Mouse (Mus musculus): ENCODE data around the gene Cbl. TPM values are rescaled to one million over a fixed set of nuclear protein-coding genes. Genes with fewer than 3 reads are reported as not detected.
A peak's percentile ranks its signal among the peaks of the same experiment; 100 is the strongest.

The Cbl gene
- polyA plus RNA-seq, 1 experiment from 2014 or later: 18.7 TPM

DNA sequence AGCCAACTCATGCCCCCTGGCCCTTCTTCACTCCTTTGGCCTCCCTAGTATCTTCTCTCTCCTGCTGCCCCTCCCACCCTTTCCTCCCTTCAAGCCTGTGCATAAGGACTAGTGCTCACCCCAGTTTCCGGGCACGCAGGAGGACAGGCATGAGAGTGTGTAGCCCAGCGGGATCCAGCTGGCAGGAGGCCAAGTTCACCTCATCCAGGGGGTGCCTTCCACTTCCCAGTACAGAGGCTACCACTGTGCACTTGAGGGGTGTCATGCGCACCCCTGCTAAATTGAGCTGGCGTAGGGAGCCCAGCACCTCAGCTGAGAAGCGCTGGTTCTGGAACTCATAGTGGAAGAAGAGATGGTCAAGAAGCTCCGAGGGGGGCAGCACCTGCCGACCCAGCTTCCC lies 22.4 kb upstream of the Cbl start:
- Histone ChIP-seq H3K9ac (replicated peaks) (no peak overlapping the region), H3K4me2 (no peak overlapping the region), H3K4me3 (replicated peaks) (no peak overlapping the region), H3K36me3 (no peaks in the 10 kb centered on the region), H3K27ac (no peak overlapping the region), H3K27me3 (peaks cover 1% of the 10 kb centered on the region; the same call in 1 of the 2 replicates), H3K9me3 (no peaks in the 10 kb centered on the region), H3K4me1 (replicated peaks) (peaks cover 32% of the 10 kb centered on the region)
- ATAC-seq (ENCODE audit: insufficient number of reproducible peaks, insufficient read depth, low FRiP score, low TSS enrichment, low read depth): no peak
- WGBS: 87% methylated on average over 8 of the region's 8 CpGs

DNA sequence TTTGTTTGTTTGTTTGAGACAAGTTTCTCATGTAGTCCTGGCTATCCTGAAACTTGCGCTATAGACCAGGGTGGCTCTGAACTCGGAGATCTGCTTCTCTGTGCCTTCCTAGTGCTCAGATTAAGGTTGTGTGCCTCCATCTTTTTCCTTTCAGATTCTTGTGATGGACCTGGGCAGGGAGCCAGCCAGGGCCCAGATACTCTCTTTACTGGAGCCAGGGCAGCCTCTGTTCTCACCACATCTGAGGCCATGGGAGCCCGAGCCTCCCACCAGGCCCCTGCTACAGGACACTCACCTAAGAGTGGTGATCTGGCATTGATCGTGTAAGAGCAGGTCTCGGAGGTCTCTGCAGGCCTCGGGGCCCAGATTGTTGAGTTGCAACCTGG lies 21.3 kb upstream of the Cbl start:
- WGBS: 48% methylated on average over 6 of the region's 6 CpGs
- H3K27ac ChIP-seq: peak overlapping the region; percentile 59
- no peak for ATAC-seq (ENCODE audit: insufficient number of reproducible peaks, insufficient read depth, low FRiP score, low TSS enrichment, low read depth)

DNA sequence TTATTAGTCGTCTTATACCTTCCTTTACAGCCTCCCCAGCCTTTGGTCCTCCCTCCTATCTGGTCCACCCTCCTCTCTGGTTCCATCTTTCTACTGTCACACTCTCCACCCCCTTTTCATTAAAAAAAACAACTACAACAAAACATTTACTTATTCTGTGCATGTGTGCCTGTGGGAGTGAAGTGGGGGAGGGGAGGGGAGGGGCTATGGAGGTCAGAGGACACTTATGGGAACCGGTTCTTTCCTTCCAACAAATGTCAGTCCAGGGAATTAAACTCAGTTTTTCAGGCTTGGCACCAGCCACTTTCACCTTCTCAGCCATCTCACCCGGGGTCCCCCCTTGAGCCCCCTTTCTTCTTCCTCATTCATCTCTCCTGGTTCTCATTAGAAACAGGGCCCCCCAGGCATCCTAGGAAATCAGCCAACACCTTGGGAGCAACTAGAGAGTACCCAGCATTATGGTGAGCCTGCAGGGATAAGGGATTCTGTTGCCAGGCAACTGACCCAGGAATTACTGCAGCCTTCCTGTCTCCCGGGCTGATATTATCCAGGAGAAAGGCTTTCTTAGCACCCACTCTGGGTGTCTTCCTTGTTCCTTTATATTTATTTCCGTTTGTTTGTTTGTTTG lies 20.8 kb upstream of the Cbl start:
- peak overlapping the region; percentile 9; the same call in 1 of the 2 replicates for H3K4me2 ChIP-seq
- 5% methylated on average over 5 of the region's 5 CpGs for WGBS
- no peak overlapping the region for H3K4me3 ChIP-seq (replicated peaks)
- no peaks in the 10 kb centered on the region for H3K36me3 ChIP-seq
- peaks cover 32% of the 10 kb centered on the region for H3K4me1 ChIP-seq (replicated peaks)
- peak overlapping the region; percentile 59 for H3K27ac ChIP-seq
- peak; percentile 39; the same call in 1 of the 2 replicates for ATAC-seq (ENCODE audit: insufficient number of reproducible peaks, insufficient read depth, low FRiP score, low TSS enrichment, low read depth)
- H3K27me3 ChIP-seq: peaks cover 5% of the 10 kb centered on the region
- 0 out of 2 replicates have a peak overlapping the region, but pooled peaks have one; percentile 4 for H3K9ac ChIP-seq (replicated peaks)
- no peaks in the 10 kb centered on the region for H3K9me3 ChIP-seq

More for the DNA sequence above, 21.3 kb upstream of the Cbl start:
- H3K36me3 ChIP-seq: no peaks in the 10 kb centered on the region
- no peak overlapping the region for H3K4me3 ChIP-seq (replicated peaks)
- H3K9ac ChIP-seq (replicated peaks): no peak overlapping the region
- H3K9me3 ChIP-seq: no peaks in the 10 kb centered on the region
- H3K4me2 ChIP-seq: no peak overlapping the region
- H3K27me3 ChIP-seq: peaks cover 3% of the 10 kb centered on the region; the same call in 1 of the 2 replicates
- peaks cover 32% of the 10 kb centered on the region for H3K4me1 ChIP-seq (replicated peaks)

DNA sequence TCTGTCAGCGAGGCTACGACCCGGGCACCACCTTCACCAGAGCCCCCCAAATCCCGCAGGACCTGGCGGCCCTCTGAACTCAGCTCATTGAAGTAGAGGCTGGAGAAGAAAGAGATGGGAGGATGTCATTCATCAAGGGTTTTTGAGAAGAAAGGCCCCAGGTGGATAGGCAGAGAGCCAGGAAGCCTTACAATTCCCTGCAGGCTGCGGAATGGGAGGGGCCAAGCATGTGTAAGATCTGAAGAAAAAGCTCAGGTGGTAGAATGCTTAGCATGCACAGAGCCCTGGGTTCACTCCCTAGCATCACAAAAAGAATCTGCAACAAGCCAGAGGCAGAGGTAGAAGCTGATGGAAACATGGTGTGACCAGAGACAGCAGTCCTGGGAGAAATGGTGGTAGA lies 19.6 kb upstream of the Cbl start:
- H3K9ac ChIP-seq (replicated peaks): no peak overlapping the region
- no peaks in the 10 kb centered on the region for H3K36me3 ChIP-seq
- peaks cover 12% of the 10 kb centered on the region for H3K27me3 ChIP-seq
- ATAC-seq (ENCODE audit: insufficient number of reproducible peaks, insufficient read depth, low FRiP score, low TSS enrichment, low read depth): no peak
- H3K27ac ChIP-seq: 0 out of 2 replicates have a peak overlapping the region, but pooled peaks have one; percentile 4
- H3K4me2 ChIP-seq: no peak overlapping the region
- H3K4me3 ChIP-seq (replicated peaks): no peak overlapping the region
- peaks cover 32% of the 10 kb centered on the region for H3K4me1 ChIP-seq (replicated peaks)
- 73% methylated on average over 6 of the region's 6 CpGs for WGBS
- no peaks in the 10 kb centered on the region for H3K9me3 ChIP-seq

DNA sequence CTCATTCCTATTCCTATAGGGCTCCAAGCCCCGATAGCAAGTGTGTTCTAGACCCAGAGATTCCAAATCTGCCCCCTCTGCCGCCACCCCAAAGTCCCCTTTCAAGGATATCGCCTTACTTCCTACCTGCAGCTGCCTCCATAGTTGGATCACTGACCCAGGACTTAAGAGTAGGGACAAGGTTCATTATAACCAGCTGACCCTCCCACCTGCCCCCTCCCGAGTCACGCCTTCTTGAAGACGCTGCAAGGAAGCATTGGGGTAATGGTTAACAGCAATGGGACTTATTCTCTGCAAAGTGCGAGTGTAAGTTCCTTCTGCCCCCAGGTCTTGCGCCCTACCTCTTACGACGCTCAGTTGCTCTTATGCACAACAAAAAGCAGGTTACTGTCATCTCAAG lies 17.5 kb upstream of the Cbl start, which contains the start of gene Pdzd3:
Gene Pdzd3 (minus strand): TSS at position 158 of the 400 bp plus-strand sequence.
- H3K27me3 ChIP-seq: peaks cover 12% of the 10 kb centered on the region
- H3K4me1 ChIP-seq (replicated peaks): peaks cover 32% of the 10 kb centered on the region
- 73% methylated on average over 10 of the region's 10 CpGs for WGBS
- H3K4me3 ChIP-seq (replicated peaks): no peak within 1 kb of the TSS
- H3K36me3 ChIP-seq: no peaks in the 10 kb centered on the region
- no peak within 1 kb of the TSS for H3K9ac ChIP-seq (replicated peaks)
- no peak within 1 kb of the TSS for H3K4me2 ChIP-seq
- ATAC-seq (ENCODE audit: insufficient number of reproducible peaks, insufficient read depth, low FRiP score, low TSS enrichment, low read depth): no peak
- no peak within 1 kb of the TSS for H3K27ac ChIP-seq
- no peaks in the 10 kb centered on the region for H3K9me3 ChIP-seq

DNA sequence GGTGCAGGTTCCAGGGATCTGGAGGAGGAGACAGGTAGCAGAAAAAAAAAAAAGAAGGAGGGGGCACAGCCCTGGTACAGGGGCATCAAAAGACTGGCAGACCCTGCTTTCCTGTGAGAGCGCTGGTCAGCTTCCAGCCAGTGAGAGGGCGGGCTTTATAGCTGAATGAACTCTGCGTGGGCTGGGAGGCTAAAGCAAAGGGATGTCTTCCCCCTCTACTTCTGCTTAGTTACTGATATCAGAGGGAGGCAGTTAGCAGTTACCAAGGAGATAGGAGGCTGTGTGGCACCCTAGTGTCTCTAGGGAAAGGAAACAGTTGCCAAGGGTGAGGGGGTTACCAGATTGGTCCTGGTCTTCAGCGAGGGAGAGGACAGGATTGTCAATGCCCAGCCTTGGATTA lies 16.6 kb upstream of the Cbl start:
- Histone ChIP-seq H3K36me3 (no peaks in the 10 kb centered on the region), H3K27ac (no peak overlapping the region), H3K27me3 (peaks cover 12% of the 10 kb centered on the region), H3K4me2 (no peak overlapping the region), H3K9ac (replicated peaks) (no peak overlapping the region), H3K9me3 (no peaks in the 10 kb centered on the region), H3K4me1 (replicated peaks) (peaks cover 23% of the 10 kb centered on the region), H3K4me3 (replicated peaks) (no peak overlapping the region)
- 77% methylated on average over 4 of the region's 4 CpGs for WGBS
- no peak for ATAC-seq (ENCODE audit: insufficient number of reproducible peaks, insufficient read depth, low FRiP score, low TSS enrichment, low read depth)

DNA sequence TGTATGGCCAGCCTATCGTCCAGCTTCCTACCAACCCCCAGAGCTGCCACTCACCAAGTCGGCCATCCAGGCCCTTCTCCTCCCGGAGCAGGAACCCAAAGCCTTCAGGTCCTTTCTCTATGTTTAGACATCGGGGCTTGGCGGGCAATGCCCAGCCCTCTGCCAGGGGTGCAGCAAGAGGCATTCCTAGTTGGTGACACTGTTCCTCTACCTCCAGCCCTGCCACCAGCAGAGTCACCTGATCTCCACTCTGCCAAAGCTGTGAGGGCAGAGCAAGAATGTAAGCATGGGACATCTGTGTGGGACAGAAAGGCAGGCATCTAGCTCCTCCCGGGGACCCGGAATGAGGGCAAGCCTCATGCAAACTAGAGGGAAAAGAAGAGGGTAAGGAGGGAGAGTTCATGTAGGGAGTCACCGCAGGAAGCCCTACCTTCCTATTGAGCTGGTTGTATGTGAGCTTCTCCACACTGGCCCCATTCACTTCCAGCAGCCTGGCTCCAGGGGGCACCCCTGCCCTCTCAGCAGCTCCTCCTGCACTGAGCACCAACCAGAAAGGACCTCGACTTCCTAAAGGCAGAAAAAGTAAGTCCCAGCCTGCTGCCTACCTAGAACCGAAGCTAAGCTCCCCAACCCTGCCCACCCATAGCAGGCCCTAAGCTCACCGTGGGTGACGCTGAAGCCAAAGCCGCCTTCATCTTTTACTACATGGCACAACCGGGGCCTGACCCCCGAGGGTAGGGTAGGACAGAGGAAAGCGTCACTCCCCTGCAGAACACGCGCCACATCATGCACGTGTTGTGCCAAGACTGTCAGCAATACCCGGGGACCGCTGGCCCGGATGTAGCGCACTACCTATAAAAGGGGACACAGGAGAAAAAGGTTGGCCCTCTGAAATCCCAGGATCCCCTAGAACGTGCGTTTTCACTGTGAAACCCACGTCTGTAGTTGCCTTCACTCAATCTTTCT lies 15.6 kb upstream of the Cbl start:
- H3K4me1 ChIP-seq (replicated peaks): peaks cover 14% of the 10 kb centered on the region
- H3K36me3 ChIP-seq: no peaks in the 10 kb centered on the region
- H3K4me2 ChIP-seq: peak overlapping the region; percentile 39
- H3K4me3 ChIP-seq (replicated peaks): no peak overlapping the region; the same call in 1 of the 2 replicates
- peak; percentile 32; the same call in 1 of the 2 replicates for ATAC-seq (ENCODE audit: insufficient number of reproducible peaks, insufficient read depth, low FRiP score, low TSS enrichment, low read depth)
- H3K27me3 ChIP-seq: peaks cover 12% of the 10 kb centered on the region
- no peaks in the 10 kb centered on the region for H3K9me3 ChIP-seq
- H3K27ac ChIP-seq: no peak overlapping the region
- 0 out of 2 replicates have a peak overlapping the region, but pooled peaks have one; percentile 31 for H3K9ac ChIP-seq (replicated peaks)
- WGBS: 48% methylated on average over 26 of the region's 26 CpGs

DNA sequence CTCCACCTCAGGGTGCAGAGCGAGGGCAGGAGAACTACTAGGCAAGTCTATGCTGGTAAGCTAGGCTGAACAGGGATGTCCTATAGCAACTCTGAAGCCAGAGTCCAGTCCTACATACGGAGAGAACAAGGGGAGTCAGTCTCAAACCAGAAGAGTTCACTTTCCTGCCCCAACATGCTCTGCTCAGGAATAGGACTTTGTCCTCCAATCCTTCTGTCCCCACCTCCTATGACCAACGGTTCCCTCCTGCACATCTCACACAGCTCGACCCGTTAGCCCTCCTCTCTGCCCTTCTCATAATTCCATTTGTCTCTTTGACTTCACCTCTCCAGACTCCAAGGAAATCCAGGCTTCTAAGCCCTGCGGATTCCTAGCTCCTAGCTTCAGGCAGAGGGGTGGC lies 14.1 kb upstream of the Cbl start:
- Histone ChIP-seq H3K4me3 (replicated peaks) (no peak overlapping the region), H3K27me3 (peaks cover 16% of the 10 kb centered on the region), H3K27ac (no peak overlapping the region), H3K4me2 (no peak overlapping the region), H3K9ac (replicated peaks) (no peak overlapping the region), H3K36me3 (no peaks in the 10 kb centered on the region), H3K4me1 (replicated peaks) (no peaks in the 10 kb centered on the region), H3K9me3 (no peaks in the 10 kb centered on the region)
- ATAC-seq (ENCODE audit: insufficient number of reproducible peaks, insufficient read depth, low FRiP score, low TSS enrichment, low read depth): no peak
- 79% methylated on average over 6 of the region's 6 CpGs for WGBS

DNA sequence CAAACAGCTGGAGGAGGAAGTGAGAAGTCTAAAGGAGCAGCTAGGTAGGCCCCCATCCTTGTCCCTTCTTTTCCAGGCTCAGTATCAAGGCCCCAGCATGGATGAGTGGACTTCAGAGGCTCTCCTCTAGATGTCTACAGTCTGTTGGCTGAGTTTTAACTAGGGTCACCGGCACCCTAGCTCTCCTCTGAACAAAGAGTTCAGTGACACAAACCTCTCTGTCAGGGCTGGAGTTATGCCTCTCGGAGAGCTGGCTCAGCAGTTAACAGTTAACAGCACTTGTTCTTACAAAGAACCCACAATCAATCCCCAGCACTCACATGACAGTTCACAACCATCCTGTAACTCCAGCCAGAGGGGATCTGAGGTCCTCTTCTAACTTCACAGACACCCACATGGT lies 9.8 kb upstream of the Cbl start:
- Histone ChIP-seq H3K9ac (replicated peaks) (no peak overlapping the region), H3K9me3 (no peaks in the 10 kb centered on the region), H3K27me3 (peaks cover 10% of the 10 kb centered on the region; the same call in 1 of the 2 replicates), H3K4me1 (replicated peaks) (0 out of 2 replicates have a peak, but pooled peaks cover 2% of the 10 kb centered on the region), H3K4me2 (no peak overlapping the region), H3K4me3 (replicated peaks) (no peak overlapping the region), H3K36me3 (no peaks in the 10 kb centered on the region), H3K27ac (no peak overlapping the region)
- no peak for ATAC-seq (ENCODE audit: insufficient number of reproducible peaks, insufficient read depth, low FRiP score, low TSS enrichment, low read depth)
- WGBS: 53% methylated on average over 2 of the region's 2 CpGs

DNA sequence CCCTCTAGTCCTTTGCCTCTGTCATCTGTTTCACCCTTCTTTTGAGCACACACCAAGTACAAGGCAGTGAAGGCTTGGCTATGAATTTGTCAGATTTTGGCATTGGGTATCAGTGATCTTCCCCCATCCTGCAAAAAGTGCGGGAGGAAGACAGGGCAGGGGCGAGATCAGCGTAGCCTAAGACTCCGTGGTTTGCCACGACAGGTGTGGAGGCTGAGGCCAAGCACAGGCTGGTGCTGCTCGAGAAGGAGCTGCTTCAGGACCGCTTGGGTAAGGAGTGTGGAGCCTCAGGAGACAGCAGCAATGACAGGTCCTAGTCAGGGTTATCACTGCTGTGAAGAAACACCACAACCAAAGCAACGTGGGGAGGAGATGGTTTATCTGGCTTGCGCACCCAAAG lies 7.6 kb upstream of the Cbl start:
- peaks cover 6% of the 10 kb centered on the region; the same call in 1 of the 2 replicates for H3K4me1 ChIP-seq (replicated peaks)
- H3K9ac ChIP-seq (replicated peaks): no peak overlapping the region
- H3K4me3 ChIP-seq (replicated peaks): no peak overlapping the region
- H3K27ac ChIP-seq: no peak overlapping the region
- no peak overlapping the region for H3K4me2 ChIP-seq
- WGBS: 73% methylated on average over 9 of the region's 9 CpGs
- no peak for ATAC-seq (ENCODE audit: insufficient number of reproducible peaks, insufficient read depth, low FRiP score, low TSS enrichment, low read depth)
- no peaks in the 10 kb centered on the region for H3K9me3 ChIP-seq
- H3K36me3 ChIP-seq: no peaks in the 10 kb centered on the region
- peaks cover 10% of the 10 kb centered on the region; the same call in 1 of the 2 replicates for H3K27me3 ChIP-seq

DNA sequence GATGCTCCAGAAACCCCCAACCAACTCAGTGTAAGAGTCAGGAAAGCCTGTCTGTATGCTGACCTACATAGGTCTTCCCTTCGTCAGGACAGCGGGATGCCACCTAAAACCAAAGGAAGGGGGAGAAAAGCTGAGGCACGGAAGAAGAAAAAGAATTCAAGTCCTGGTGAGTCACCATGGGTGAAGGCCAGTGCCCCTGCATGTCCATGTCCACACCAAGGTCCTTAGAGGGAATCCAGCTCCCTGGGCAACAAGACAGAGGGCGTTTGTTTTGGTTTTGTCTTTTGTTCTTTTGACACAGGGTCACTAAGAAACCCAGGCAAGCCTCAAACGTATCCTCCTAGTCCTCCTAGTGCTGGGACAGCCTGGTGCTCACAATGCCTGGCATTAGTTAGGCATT lies 7.1 kb upstream of the Cbl start:
- 71% methylated on average over 5 of the region's 5 CpGs for WGBS
- no peak for ATAC-seq (ENCODE audit: insufficient number of reproducible peaks, insufficient read depth, low FRiP score, low TSS enrichment, low read depth)

More for the DNA sequence above, 7.1 kb upstream of the Cbl start:
- Histone ChIP-seq H3K4me2 (no peak overlapping the region), H3K36me3 (no peaks in the 10 kb centered on the region), H3K4me1 (replicated peaks) (peaks cover 6% of the 10 kb centered on the region; the same call in 1 of the 2 replicates), H3K9ac (replicated peaks) (no peak overlapping the region), H3K27me3 (peaks cover 10% of the 10 kb centered on the region; the same call in 1 of the 2 replicates), H3K4me3 (replicated peaks) (no peak overlapping the region), H3K27ac (no peak overlapping the region), H3K9me3 (no peaks in the 10 kb centered on the region)

Measured in limb, embryonic 12.5 days (tissue).